Mouse (Mus musculus): ENCODE measurements around the gene Sirt1.

DNA sequence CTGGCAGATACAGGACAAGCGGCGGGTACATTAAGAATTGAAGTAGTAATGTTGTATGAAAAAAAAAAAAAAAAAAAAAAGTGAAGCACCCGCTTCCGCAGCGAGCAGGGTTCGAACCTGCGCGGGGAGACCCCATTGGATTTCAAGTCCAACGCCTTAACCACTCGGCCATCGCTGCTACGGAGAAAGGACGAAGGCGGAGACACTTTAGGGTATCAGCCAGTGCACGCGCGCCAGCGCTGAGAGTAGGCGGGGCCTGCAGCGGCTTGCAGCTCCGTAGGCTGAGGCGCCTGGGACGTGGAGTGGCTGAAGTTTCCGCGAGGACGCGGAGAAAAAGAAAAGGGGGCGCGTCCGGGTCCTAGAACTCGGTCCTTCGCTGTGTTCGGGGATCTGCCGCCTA, 47.9 kb upstream of the Sirt1 start:
- no peak for TF ChIP-seq GATA1 (IDR thresholded peaks at IDR 0.05; ENCODE audit: borderline replicate concordance, low read length)
- TF ChIP-seq FLI1 (IDR thresholded peaks at IDR 0.05; ENCODE audit: low read length) = no peak
